Mouse (Mus musculus) 3134 (cell line): ENCODE measurements at regions not wholly inside any gene's neighbourhood (a gene's known extent, or its start where the extent isn't known, plus 50 kb on each side); places are given as distances from the start of the nearest gene placed in this dataset.

Source experiments
- DNase-seq: peaks from one replicate; pipeline ENCODE4 v3.0.0-alpha.2; 2011; ENCODE audit warnings: low spot score; ENCODE audit not compliant: insufficient read length; ENCODE audit errors: extremely low read depth

- DNase-seq = no peak
Observed at GRCm38 (mm10) chr8:26353476-26353875, 234.1 kb downstream of the Gm45692 start.

- no peak for DNase-seq
Observed at GRCm38 (mm10) chr8:26354516-26354915, 235.2 kb downstream of the Gm45692 start.

- DNase-seq = no peak
Observed at GRCm38 (mm10) chr8:26356801-26357200, 237.5 kb downstream of the Gm45692 start.

- DNase-seq = no peak
Observed at GRCm38 (mm10) chr8:26358711-26359136, 239.4 kb downstream of the Gm45692 start.

GRCm38 (mm10) chr8:26362366-26362765, 243.0 kb downstream of the Gm45692 start:
- DNase-seq = no peak

GRCm38 (mm10) chr8:26363616-26364015, 244.3 kb downstream of the Gm45692 start:
- no peak for DNase-seq

GRCm38 (mm10) chr8:26364637-26365036, 245.3 kb downstream of the Gm45692 start:
- DNase-seq = no peak

GRCm38 (mm10) chr8:26380668-26381067, 261.3 kb downstream of the Gm45692 start:
- peak; percentile 15 for DNase-seq

- no peak for DNase-seq
Observed at GRCm38 (mm10) chr8:26382426-26382825, 263.1 kb downstream of the Gm45692 start.

- DNase-seq = no peak
Observed at GRCm38 (mm10) chr8:26383886-26384285, 264.6 kb downstream of the Gm45692 start.

- peak; percentile 30 for DNase-seq
Observed at GRCm38 (mm10) chr8:26384305-26384993, 265.1 kb downstream of the Gm45692 start.

- DNase-seq = no peak
Observed at GRCm38 (mm10) chr8:26384994-26385345, 265.6 kb downstream of the Gm45692 start.

- no peak for DNase-seq
Observed at GRCm38 (mm10) chr8:26395061-26395460, 275.7 kb downstream of the Gm45692 start.

GRCm38 (mm10) chr8:26420002-26420401, 300.7 kb downstream of the Gm45692 start:
- DNase-seq = no peak

- DNase-seq = no peak
Observed at GRCm38 (mm10) chr8:26420536-26420935, 301.2 kb downstream of the Gm45692 start.

- DNase-seq = no peak
Observed at GRCm38 (mm10) chr8:26427311-26427710, 308.0 kb downstream of the Gm45692 start.

- no peak for DNase-seq
Observed at GRCm38 (mm10) chr8:26429751-26430327, 310.5 kb downstream of the Gm45692 start.

- DNase-seq = no peak
Observed at GRCm38 (mm10) chr8:26432161-26432919, 313.0 kb downstream of the Gm45692 start.

- peak; percentile 61 for DNase-seq
Observed at GRCm38 (mm10) chr8:26436236-26436635, 316.9 kb downstream of the Gm45692 start.

- no peak for DNase-seq
Observed at GRCm38 (mm10) chr8:26437571-26437970, 318.2 kb downstream of the Gm45692 start.

GRCm38 (mm10) chr8:26438246-26438862, 319.0 kb downstream of the Gm45692 start:
- DNase-seq = no peak
